Mouse (Mus musculus) frontal cortex, postnatal 36 days (tissue): Measurements from ENCODE around the gene Akap11.
"Not testable (repeated sequence)": the region's sequence is repeated elsewhere in the genome, so short reads cannot be mapped to it uniquely, and the experiment has no call there.

Source experiments
- DNase-seq, 2 experiments: peaks; one replicate each; pipeline ENCODE4 v3.0.0; 2022; ENCODE audit warnings: low spot score in 2 of 2

Akap11 gene

DNA sequence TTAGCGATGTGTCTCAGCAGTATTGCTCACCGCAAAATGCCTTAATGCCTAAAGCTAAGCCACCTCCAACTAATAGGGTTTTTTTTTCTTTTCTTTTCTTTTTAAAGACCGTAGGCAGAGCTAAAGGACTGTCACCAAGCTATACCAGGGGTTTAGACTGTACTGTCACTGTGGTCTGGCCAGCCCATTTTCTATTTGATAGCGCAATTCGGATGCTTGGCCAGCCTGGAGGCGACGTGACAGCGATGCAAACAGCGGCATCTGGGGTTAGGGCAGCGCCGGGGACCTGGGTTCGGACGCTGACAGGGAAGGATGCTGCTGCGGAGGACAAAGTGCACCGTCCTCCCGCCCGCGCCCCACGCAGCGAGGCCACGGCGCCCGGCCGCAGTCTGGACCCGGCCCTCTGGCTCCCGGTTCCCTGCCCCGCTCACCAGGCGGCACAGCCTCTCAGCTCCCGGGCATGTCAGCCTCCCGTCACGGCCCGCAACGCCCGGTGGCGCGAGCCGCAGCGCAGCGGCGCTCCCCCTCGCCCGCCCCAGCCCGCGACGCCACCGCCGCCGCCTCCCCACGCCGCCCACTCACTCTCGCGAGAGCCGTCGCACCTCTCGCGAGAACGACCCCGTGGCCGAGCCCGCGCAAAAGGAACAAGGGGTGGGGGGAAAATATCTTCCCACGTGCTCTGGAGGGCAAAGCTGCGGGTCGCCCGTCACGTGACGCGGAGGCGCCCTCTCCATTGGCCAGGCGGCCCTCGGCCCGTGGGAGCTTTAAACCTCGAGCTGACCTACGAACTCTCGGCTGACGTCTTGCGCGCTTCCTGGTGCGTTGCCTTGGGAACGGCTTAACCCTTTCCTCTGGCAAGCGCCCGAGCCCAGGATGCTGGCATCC is at the start of gene Akap11:
Gene Akap11 (minus strand): TSS at position 528 of the 885 bp plus-strand sequence.
- peak; percentile 93 to 98 for DNase-seq

DNA sequence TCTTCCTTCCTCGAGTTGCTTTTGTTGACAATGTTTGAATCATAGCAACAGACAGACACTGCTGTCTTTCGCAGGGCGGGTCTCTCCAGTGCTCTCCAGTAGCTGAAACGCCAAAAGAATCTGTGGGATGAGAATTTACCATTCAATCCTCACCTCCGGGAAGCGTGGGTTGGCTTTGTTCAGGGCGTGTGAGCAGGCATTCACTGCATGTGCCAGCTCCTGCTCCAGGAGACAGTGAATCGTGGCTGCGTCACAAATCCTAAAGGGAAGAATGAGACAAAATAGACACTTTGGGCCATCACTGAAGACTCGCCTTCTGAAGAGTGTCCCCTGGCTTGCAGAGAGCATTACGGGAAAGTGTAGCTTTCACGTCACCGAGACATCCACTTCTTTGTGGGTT is 47.6 kb upstream of the Akap11 start:
- peak; percentile 45 to 67 for DNase-seq

DNA sequence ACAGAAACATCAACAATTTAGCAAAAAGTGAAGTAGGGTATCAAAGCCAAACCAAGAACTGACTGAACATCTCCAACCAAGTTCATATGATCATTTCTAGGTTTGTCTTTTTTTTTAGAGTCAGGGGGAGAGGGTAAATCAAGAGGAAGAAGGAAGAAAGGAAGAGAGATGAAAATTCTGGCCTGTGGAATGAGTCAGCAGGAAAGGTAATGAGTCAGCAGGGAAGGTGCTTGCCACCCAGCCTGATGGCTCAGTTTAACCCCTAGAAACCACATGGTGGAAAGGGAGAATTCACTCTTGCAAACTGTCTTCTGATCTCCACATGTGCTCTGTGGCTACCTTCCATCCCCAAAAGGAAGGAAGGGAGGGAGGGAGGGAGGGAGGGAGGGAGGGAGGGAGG is 46.6 kb upstream of the Akap11 start:
- DNase-seq = no peak

GRCm38 (mm10) chr14:78575899-78576298 is 39.3 kb upstream of the Akap11 start:
- no peak for DNase-seq

- DNase-seq = no peak
Measured at GRCm38 (mm10) chr14:78568410-78568809, 31.8 kb upstream of the Akap11 start.

DNA sequence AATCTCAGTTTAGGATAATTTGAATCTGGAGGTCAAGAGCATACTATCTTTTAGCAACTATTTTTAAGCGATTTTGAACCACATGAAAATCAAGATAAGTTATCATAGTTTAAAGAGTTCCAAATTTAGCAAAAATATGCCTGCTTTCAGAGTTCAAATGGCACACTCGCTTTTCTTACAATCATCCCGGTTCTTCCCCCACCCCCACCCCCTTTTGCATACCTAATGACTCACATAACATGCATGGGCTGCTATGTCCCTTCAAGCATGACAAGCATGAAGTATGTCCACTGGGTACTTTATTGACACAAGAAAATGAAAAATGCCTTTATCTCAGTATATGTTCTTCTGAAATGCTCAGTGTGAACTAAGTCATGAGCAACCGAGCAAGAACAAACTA is 29.8 kb upstream of the Akap11 start:
- no peak for DNase-seq

DNA sequence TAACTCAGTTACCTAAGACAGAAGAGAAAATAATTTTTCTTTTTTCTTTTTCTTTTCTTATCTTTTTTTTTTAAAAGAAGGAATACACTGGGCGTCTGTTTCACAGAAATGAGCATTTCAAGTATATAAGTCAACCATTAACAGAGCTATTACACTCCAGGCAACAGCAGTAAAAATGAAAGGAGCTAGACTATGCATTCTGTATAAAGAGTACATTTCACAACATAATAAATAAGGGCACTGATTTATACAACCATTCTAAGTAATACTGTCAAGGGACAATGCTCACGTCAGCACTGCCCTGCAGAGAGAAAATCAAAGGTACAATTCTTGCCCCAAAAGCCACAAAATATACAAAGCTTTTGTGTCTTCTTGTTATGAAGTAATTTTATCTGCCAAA is 27.7 kb upstream of the Akap11 start:
- DNase-seq = no peak

DNA sequence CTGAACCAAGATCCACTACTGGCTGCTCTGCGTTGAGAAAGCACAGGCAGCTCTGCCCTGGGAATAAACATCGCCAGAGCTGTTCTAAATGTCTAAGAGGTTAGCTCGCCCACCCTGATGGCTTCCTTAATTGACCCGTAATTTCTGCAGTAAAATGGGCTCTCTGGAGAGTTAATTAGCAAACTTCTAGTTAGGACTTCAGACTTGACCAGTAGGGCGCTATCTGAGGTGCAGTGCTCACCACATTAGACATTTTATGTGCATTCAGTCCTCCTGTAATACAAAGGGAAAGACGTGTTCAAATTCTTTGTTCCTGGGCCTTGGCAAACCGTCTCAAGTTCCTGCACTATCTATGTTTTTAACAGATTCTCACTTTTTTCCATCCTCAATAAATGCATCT is 26.6 kb upstream of the Akap11 start:
- no peak for DNase-seq

- no peak for DNase-seq
Measured at GRCm38 (mm10) chr14:78562121-78562520, 25.5 kb upstream of the Akap11 start.

GRCm38 (mm10) chr14:78559042-78559441 is 22.4 kb upstream of the Akap11 start:
- no peak for DNase-seq

DNA sequence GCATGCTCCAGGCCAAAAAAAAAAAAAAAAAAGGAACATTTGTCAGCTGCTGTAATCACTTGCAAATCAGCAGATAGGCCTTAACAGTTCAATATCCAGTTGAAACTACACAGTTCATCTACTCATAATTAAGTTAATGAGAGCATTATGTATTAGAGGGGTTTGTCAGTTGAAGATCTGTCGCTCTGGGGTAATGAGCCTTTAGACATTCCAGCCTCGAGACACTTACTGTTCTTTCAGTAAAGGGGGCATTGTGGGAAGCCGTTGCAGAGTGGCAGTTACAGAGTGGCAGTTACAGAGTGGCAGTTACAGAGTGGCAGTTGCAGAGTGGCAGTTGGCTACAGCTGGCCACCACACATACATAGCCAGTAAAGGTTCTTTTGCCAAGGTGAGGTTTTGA is 18.2 kb upstream of the Akap11 start:
- not testable (repeated sequence) for DNase-seq

GRCm38 (mm10) chr14:78553661-78554060 is 17.1 kb upstream of the Akap11 start:
- no peak for DNase-seq

DNA sequence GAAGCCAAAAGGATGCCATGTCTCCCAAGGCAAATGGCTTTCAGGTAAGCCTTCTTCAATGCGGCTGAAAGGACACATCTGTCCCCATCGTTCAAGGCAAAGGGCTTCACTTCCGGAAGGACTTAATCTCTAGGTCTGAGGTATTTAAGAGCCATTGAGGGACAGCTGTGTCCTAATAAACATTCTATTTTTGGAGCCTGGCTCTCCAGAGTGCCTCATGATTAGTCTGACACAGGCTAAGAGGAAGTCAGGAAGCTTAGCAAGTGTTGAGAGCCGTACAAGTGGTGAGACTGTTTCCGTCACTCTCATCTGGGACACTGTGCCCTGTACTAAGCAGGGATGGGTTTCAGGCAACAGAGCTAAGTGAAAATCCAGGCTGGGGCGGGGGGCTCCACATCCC is 12.2 kb upstream of the Akap11 start:
- DNase-seq = no peak

DNA sequence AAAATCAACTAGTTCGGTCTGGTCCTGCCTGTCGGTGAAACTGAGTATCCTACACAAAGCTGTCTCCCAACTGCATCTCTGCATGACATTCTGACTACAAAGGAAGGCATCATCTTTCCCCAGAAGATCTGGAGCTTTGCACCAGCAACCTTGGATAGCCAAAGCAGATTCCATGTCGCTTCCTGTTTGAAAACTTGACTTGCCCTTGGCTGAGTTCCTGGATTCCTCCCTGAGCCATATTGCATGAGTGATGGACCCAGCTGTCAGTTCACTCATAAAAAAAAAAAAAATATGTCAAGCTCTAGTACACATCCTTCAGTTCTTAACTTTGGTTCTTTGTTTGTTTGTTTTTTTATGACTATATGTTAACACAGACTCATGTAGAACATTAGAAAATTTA is 4.7 kb upstream of the Akap11 start:
- DNase-seq = no peak

DNA sequence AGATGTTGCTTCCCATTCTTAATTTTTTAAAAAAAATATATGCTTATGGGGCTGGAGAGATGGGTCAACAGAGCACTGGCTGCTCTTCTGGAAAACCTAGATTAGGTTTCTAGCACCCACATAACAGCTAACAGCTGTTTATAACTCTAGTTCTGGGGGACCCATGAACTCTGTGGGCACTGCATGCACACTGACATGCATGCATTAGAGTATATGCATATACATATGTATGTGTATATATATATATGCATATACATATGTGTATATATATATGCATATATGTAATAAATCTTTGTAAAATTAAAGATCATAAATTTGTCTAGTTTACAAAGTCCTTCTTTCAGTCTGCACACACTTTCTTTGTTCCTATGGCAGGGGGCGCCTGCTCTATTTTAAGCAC is 3.2 kb upstream of the Akap11 start:
- no peak for DNase-seq

DNA sequence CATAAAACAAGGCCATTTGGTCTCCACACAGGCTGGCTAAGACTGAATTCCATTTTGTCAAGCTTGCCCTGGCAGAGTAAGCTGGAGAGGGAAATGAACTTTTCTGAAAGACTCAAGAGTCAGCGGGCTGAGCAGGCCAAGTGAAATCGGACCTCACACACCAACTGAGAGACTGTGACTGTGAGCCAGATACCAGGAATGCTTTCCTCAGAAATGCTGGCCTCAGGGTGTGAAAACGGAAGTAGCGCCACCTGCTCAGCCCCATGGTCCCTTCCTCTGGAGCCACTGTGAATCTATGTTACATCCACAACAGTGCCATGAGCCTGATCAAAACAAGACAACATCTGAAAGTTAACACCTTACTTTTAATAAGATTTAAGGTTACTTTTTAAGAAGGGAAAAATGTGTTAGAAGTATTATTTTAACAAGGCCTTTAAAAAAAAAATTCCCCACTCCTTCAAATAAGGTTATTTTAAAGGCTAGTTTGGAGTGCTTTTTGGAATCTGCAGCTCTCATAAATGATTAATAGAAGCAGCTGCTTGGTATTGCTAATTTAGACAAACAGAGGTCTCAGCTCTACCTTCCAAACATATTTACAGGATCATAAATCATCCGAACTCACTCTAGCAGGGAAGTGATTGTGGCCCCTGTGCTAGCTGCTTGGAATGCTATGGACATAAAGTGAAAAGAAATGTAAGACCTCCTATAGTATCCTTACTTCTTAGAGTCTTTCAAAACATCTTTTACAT is 2.1 kb upstream of the Akap11 start:
- no peak for DNase-seq

DNA sequence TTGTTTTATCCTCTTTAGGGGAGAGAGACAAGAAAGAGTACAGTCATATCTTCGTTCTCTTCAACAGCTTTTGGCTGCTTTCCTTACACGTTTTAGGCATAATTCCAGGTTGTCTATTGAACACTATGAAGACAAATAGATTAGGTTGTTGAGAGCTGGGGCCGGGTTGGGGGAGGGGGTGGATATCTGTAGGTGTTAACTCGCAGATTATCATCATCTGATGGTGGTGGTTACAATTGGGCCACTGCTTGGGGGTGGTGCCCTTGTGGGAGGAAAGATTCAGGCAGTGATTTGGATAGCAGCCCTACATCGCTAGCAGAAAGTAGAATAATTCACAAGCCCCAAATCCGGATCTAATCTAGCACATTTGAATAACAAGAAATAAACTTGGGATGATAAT is 943 bp upstream of the Akap11 start:
- peak; percentile 30 to 51 for DNase-seq

DNA sequence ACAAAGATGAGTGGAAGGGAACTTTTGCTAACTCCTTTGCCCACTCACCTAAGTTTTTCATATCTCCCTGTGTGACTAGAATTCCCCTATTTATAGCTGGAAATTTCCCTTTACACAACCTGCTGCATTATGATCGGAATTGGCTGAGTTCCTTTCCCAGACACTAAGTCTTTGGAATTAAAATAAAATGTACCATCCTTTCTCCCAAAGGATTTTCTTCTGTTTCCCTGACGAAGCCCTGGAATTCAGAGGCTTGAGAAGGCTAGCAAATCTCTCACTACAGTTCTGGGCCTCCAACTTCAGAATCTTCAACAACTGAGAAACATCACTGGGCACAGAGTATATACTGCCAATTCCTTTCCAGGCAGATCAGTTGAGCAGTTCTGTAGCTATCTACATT is 1.2 kb downstream of the Akap11 start:
- DNase-seq = no peak

GRCm38 (mm10) chr14:78534651-78535050 is 2.0 kb downstream of the Akap11 start:
- DNase-seq = no peak

- no peak for DNase-seq
Measured at GRCm38 (mm10) chr14:78533701-78534100, 2.9 kb downstream of the Akap11 start.

- no peak for DNase-seq
Measured at GRCm38 (mm10) chr14:78532345-78532744, 4.3 kb downstream of the Akap11 start.

DNA sequence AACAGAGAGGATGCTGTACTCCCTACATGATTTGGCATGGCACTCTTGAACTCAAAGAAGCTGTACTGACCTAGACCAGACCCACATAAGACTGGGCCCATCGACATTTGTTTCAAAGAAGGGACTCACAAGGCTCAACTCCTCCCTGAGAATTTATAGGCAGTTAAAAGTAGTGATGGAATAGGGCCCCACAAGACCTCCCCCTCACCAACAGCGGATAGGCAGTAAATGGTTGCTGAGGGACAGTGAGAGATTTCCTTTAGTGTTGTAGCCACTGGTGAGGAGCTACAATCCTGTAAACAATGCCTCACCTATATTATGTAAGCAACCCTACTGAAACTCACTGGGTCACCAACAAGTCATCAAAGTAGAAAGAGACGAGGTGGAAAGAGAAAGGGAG is 6.4 kb downstream of the Akap11 start:
- no peak for DNase-seq
